Mouse (Mus musculus): Measurements from ENCODE around the gene Prdx5. TPM values are rescaled to one million over a fixed set of nuclear protein-coding genes. Genes with fewer than 3 reads are reported as not detected.

Gene Prdx5
- total and polyA plus RNA-seq, 3 experiments: 74.8 to 137 (median 83.5) TPM

DNA sequence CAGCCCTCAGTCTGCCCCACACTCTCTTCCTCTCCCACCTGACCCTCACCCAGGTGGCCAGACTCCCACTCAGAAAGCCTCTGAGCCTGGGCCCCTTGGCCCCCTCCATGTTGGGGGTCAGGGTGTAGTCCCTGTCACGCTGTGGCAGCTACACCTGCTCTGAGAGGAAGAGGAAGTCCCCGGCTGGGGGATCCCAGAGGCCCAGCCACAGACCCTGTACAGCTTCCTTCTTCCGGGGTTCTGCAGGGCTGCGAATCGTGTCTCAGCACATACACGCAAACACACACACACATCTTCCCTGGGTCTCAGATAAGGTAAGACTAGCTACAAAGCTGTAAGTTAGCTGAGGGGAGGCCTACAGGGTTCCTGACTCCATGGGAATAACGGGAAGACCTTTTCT, 51.9 kb downstream of the Prdx5 start, which contains the start of gene Ccdc88b (continued):
- TF ChIP-seq RAD21 (IDR thresholded peaks at IDR 0.05; ENCODE audit: low read depth, low read length) (no peak), ETS1 (conservative IDR thresholded peaks at IDR 0.05; ENCODE audit: low read depth, low read length) (peak; percentile 96), MAFK (IDR thresholded peaks at IDR 0.05; ENCODE audit: insufficient replicate concordance, low read length) (no peak), MEF2A (IDR thresholded peaks at IDR 0.05; ENCODE audit: borderline replicate concordance, low read depth, low read length) (peak; percentile 88; the same call in 1 of the 2 replicates), MYC (IDR thresholded peaks at IDR 0.05; ENCODE audit: low read depth, low read length) (peak; percentile 70; the same call in 1 of the 2 replicates), ZMIZ1 (IDR thresholded peaks at IDR 0.05; ENCODE audit: low read depth, low read length) (peak; percentile 93), TCF12 (IDR thresholded peaks at IDR 0.05; ENCODE audit: low read depth, low read length) (peak; percentile 99), BHLHE40 (IDR thresholded peaks at IDR 0.05; ENCODE audit: low read depth, low read length) (peak; percentile 82), MXI1 (IDR thresholded peaks at IDR 0.05; ENCODE audit: low read depth, low read length) (peak; percentile 92), HCFC1 (IDR thresholded peaks at IDR 0.05; ENCODE audit: low read depth, low read length) (peak; percentile 77), CHD1 (IDR thresholded peaks at IDR 0.05; ENCODE audit: low read depth, low read length) (peak; percentile 25; the same call in 1 of the 2 replicates), POLR2A (IDR thresholded peaks at IDR 0.05; ENCODE audit: low read depth, low read length) (peak; percentile 81), JUN (IDR thresholded peaks at IDR 0.05; ENCODE audit: insufficient read depth, low read depth, low read length) (no peak), SMC3 (IDR thresholded peaks at IDR 0.05; ENCODE audit: low read depth, low read length) (no peak), USF1 (IDR thresholded peaks at IDR 0.05; ENCODE audit: low read depth, low read length) (no peak), CTCF (conservative IDR thresholded peaks at IDR 0.05 in 1 of 2, IDR thresholded peaks at IDR 0.05 in 1 of 2; ENCODE audit: low read depth in 2 of 2, low read length in 2 of 2) (no peak)

DNA sequence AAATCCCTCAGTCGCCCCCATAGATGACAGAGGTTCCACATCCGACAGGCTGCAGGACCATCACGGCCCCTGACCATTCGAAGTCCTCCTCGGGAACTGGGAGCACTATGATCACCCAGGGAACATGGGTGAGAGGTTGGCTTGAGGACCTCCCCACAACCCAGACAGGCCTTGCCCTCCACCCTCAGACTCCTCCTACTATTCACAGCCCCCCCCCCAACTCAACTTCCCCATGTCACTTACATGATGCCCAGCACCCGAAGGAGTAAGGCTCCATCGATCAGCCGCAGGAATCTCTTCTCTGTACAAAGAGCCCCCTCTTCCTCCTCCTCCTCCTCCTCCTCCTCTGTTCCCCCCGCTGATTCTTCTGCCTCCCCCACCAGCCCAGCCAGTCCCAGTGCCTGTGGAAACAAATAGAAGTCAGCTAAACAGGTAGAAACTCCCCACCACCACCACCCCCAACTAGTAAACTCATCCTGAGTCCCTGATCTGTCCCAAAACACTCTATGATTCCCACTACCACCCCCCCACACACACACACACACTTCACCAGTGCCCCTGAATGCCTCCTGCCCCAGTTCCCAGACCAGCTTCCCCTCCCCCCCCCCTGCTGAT, 52.4 kb downstream of the Prdx5 start:
- peak overlapping the region; percentile 53 to 85 (median 65) for H3K4me3 ChIP-seq (replicated peaks in 1 of 3; ENCODE audit: low read depth in 2 of 3, low read length in 2 of 3, poor library complexity in 1 of 3)
- peaks cover 25 to 49% of the 10 kb centered on the region in 2 experiments for H3K4me1 ChIP-seq (ENCODE audit: control insufficient read depth in 1 of 2, insufficient read depth in 2 of 2)
- H3K79me2 ChIP-seq (replicated peaks; ENCODE audit: control insufficient read depth, extremely low read depth, insufficient read depth, poor library complexity, severe bottlenecking): peaks cover 23% of the 10 kb centered on the region
- TF ChIP-seq RAD21 (IDR thresholded peaks at IDR 0.05; ENCODE audit: low read depth, low read length): no peak
- no peak for TF ChIP-seq PAX5 (IDR thresholded peaks at IDR 0.05; ENCODE audit: low read length)
- TF ChIP-seq MAZ (IDR thresholded peaks at IDR 0.05; ENCODE audit: low read depth, low read length): peak; percentile 9; the same call in 1 of the 2 replicates
- peak; percentile 73 for DNase-seq (ENCODE audit: extremely low read depth)
- H3K27me3 ChIP-seq (replicated peaks): no peaks in the 10 kb centered on the region
- H3K27ac ChIP-seq (ENCODE audit: insufficient read depth, low read depth): peak overlapping the region; percentile 95
- dilution Hi-C loops (cut with MboI; ENCODE audit: extremely low pct_ligation_motif_present, extremely low pct_unique_long_range_greater_than_20kb, low sequenced_read_pairs): no loop called here
- in situ Hi-C loops (cut with MboI; ENCODE audit: low pct_ligation_motif_present, low pct_unique_long_range_greater_than_20kb, low sequenced_read_pairs): no loop called here
- H3K9ac ChIP-seq (ENCODE audit: insufficient read depth, low read depth): peak overlapping the region; percentile 92
- H3K4me2 ChIP-seq (ENCODE audit: insufficient read depth, low read depth, poor library complexity, severe bottlenecking): peak overlapping the region; percentile 35
- H3K9me3 ChIP-seq (replicated peaks; ENCODE audit: low read length): no peaks in the 10 kb centered on the region
- H3K36me3 ChIP-seq (replicated peaks in 1 of 2; ENCODE audit: control insufficient read depth in 1 of 2, insufficient read depth in 1 of 2, low read length in 1 of 2): peaks cover 35 to 57% of the 10 kb centered on the region in 2 experiments

DNA sequence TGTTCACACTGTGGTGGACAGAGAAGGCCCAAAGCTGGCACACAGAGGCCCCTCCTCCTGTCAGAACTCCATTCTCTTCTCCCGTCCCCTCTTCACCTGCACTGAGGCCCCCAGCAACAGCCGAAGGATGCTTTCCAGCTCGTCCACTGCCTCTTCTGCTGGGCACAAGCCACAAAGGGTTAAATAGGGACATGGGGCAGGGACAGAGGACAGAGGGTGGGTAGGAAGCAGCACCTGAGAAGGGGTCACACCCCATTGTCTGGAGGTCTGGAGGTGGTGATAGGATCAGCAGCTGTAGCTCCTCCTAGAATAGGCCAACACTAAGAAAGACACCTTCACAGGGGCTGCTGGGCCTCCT, 52.9 kb downstream of the Prdx5 start:
- no peak for TF ChIP-seq RAD21 (IDR thresholded peaks at IDR 0.05; ENCODE audit: low read depth, low read length)
- TF ChIP-seq MAZ (IDR thresholded peaks at IDR 0.05; ENCODE audit: low read depth, low read length): no peak
- TF ChIP-seq POLR2A (IDR thresholded peaks at IDR 0.05; ENCODE audit: low read depth, low read length): no peak
- TF ChIP-seq TBP (conservative IDR thresholded peaks at IDR 0.05; ENCODE audit: low read depth, low read length): no peak
- TF ChIP-seq USF2 (conservative IDR thresholded peaks at IDR 0.05; ENCODE audit: low read depth, low read length): no peak
- no peak for TF ChIP-seq CHD1 (IDR thresholded peaks at IDR 0.05; ENCODE audit: low read depth, low read length)
- TF ChIP-seq MAFK (IDR thresholded peaks at IDR 0.05; ENCODE audit: insufficient replicate concordance, low read length): no peak
- no peak for TF ChIP-seq ZMIZ1 (IDR thresholded peaks at IDR 0.05; ENCODE audit: low read depth, low read length)
- TF ChIP-seq NRF1 (IDR thresholded peaks at IDR 0.05; ENCODE audit: low read depth, low read length): no peak
- no peak for TF ChIP-seq RCOR1 (conservative IDR thresholded peaks at IDR 0.05; ENCODE audit: low read depth, low read length)
- TF ChIP-seq TCF12 (IDR thresholded peaks at IDR 0.05; ENCODE audit: low read depth, low read length): no peak
- TF ChIP-seq GABPA (IDR thresholded peaks at IDR 0.05; ENCODE audit: insufficient replicate concordance, low read depth, low read length): no peak
- no peak for TF ChIP-seq JUN (IDR thresholded peaks at IDR 0.05; ENCODE audit: insufficient read depth, low read depth, low read length)
- TF ChIP-seq ZC3H11A (IDR thresholded peaks at IDR 0.05; ENCODE audit: low read depth, low read length): no peak
- no peak; the same call in 1 of the 2 replicates for TF ChIP-seq HCFC1 (IDR thresholded peaks at IDR 0.05; ENCODE audit: low read depth, low read length)
- TF ChIP-seq CHD2 (IDR thresholded peaks at IDR 0.05; ENCODE audit: low read length): no peak
- no peak for TF ChIP-seq ELF1 (IDR thresholded peaks at IDR 0.05; ENCODE audit: low read depth, low read length)
- TF ChIP-seq KAT2A (IDR thresholded peaks at IDR 0.05; ENCODE audit: insufficient replicate concordance, low read length): no peak
- no peak for TF ChIP-seq EP300 (IDR thresholded peaks at IDR 0.05; ENCODE audit: low read length)
- in situ Hi-C loops (cut with MboI; ENCODE audit: low pct_ligation_motif_present, low pct_unique_long_range_greater_than_20kb, low sequenced_read_pairs): no loop called here
- Histone ChIP-seq H3K4me3 (replicated peaks in 1 of 3; ENCODE audit: low read depth in 2 of 3, low read length in 2 of 3, poor library complexity in 1 of 3) (peak overlapping the region; percentile 53 to 85 (median 65)), H3K4me2 (ENCODE audit: insufficient read depth, low read depth, poor library complexity, severe bottlenecking) (peak overlapping the region; percentile 35), H3K36me3 (replicated peaks in 1 of 2; ENCODE audit: control insufficient read depth in 1 of 2, insufficient read depth in 1 of 2, low read length in 1 of 2) (peaks cover 40 to 59% of the 10 kb centered on the region in 2 experiments), H3K79me2 (replicated peaks; ENCODE audit: control insufficient read depth, extremely low read depth, insufficient read depth, poor library complexity, severe bottlenecking) (peaks cover 23% of the 10 kb centered on the region), H3K27ac (ENCODE audit: insufficient read depth, low read depth) (peak overlapping the region; percentile 95), H3K4me1 (ENCODE audit: control insufficient read depth in 1 of 2, insufficient read depth in 2 of 2) (peaks cover 25 to 52% of the 10 kb centered on the region in 2 experiments), H3K9me3 (replicated peaks; ENCODE audit: low read length) (no peaks in the 10 kb centered on the region), H3K9ac (ENCODE audit: insufficient read depth, low read depth) (peak overlapping the region; percentile 92), H3K27me3 (replicated peaks) (no peaks in the 10 kb centered on the region)
- dilution Hi-C loops (cut with MboI; ENCODE audit: extremely low pct_ligation_motif_present, extremely low pct_unique_long_range_greater_than_20kb, low sequenced_read_pairs): no loop called here
- DNase-seq (ENCODE audit: extremely low read depth): no peak
